Mouse (Mus musculus) hindbrain, embryonic 13.5 days (tissue): ENCODE measurements around the gene Cdk2. TPM values are rescaled to one million over a fixed set of nuclear protein-coding genes. Genes with fewer than 3 reads are reported as not detected.
"Not testable (repeated sequence)": the region's sequence is repeated elsewhere in the genome, so short reads cannot be mapped to it uniquely, and the experiment has no call there.

Experiments used
- ATAC-seq: fragments of 200-750 bp; cut with Nextera tagmentation; 2 replicates; pipeline ENCODE4 v1.8.0; 2017; ENCODE audit warnings: moderate TSS enrichment; ENCODE audit not compliant: low FRiP score
- H3K27ac ChIP-seq: fragments of 300-500 bp; sonication (generic); 2 replicates; pipeline ENCODE4 v1.5.1; 2015; ENCODE audit warnings: inconsistent platforms, mild to moderate bottlenecking, moderate library complexity
- H3K27me3 ChIP-seq: fragments of 300-500 bp; sonication (generic); 2 replicates; pipeline ENCODE4 v1.6.1; 2015; ENCODE audit warnings: mild to moderate bottlenecking, inconsistent platforms
- H3K36me3 ChIP-seq: fragments of 300-500 bp; sonication (generic); 2 replicates; pipeline ENCODE4 v1.6.1; 2015; ENCODE audit warnings: mild to moderate bottlenecking, inconsistent platforms
- H3K4me1 ChIP-seq: fragments of 300-500 bp; sonication (generic); replicated peaks from 2 replicates; pipeline ENCODE4 v1.6.1; 2015; ENCODE audit warnings: inconsistent platforms
- H3K4me2 ChIP-seq: fragments of 300-500 bp; sonication (generic); 2 replicates; pipeline ENCODE4 v1.6.1; 2015; ENCODE audit warnings: inconsistent platforms, mild to moderate bottlenecking, moderate library complexity
- H3K4me3 ChIP-seq: fragments of 300-500 bp; sonication (generic); 2 replicates; pipeline ENCODE4 v1.5.1; 2015; ENCODE audit warnings: mild to moderate bottlenecking, inconsistent platforms
- H3K9ac ChIP-seq: fragments of 300-500 bp; sonication (generic); 2 replicates; pipeline ENCODE4 v1.6.1; 2015; ENCODE audit warnings: mild to moderate bottlenecking, inconsistent platforms
- H3K9me3 ChIP-seq: fragments of 300-500 bp; sonication (generic); 2 replicates; pipeline ENCODE4 v1.6.1; 2016; ENCODE audit warnings: inconsistent platforms
- WGBS: fragments of 180-500 bp; shearing (Covaris S2); methylation state at CpG from one replicate; pipeline ENCODE4 v1.1.7; 2015; 5-methylcytosine and 5-hydroxymethylcytosine counted together
- polyA plus RNA-seq: library from polyadenylated mRNA; unstranded; fragments of >200 nt; fragmentation: Nextera tagmentation; extraction: Ambion mirVana; gene quantifications from 2 replicates; pipeline ENCODE4 v1.2.1, GENCODE M21; 2015

Gene Cdk2
- polyA plus RNA-seq, 1 experiment from 2014 or later = 26.0 TPM

DNA sequence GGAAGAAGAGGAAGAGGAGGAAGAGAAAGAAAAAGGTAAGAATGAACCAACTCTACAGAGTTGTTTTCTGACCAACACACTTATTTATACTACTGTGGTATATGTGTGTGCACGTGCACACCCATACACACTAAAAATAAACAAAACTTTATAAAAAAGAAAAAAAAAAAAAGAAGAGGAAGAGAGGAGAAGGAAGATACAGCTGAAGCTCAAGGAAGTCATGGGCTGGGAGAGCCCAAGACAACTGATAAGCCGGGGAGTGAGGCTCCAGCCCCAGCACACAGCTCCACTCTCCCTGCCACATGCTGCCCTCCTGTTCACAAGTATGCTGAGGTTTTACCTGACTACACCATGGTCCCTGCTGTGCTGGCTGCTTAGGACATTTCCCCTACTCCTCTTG lies 35.5 kb upstream of the Cdk2 start:
- Histone ChIP-seq H3K4me1 (peaks cover 29% of the 10 kb centered on the region), H3K4me3 (no peak overlapping the region), H3K27ac (no peak overlapping the region), H3K36me3 (no peaks in the 10 kb centered on the region), H3K9ac (no peak overlapping the region), H3K4me2 (no peak overlapping the region), H3K9me3 (no peaks in the 10 kb centered on the region), H3K27me3 (peaks cover 49% of the 10 kb centered on the region)
- 77% methylated on average over 2 of the region's 2 CpGs for WGBS
- ATAC-seq = no peak

DNA sequence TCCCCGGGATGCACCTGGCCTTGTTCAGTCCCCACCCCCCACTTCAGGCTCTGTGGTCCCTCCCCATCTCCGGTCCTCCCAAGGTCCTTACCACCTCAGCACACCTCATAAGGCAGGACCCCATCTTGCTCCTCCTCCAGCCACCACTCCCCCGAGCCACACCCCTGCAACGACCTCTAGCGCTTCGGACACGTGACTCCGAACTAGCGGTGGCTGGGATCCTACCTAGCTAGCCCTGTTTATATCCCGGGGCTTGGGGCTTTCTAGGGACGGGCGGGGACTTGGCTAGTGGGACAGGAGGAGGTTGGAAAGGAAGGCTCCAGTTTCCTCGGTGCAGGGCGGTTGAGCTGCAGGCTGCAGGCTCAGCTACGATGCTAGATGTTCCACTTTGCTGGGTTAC lies 32.6 kb upstream of the Cdk2 start:
- 0 out of 2 replicates have a peak, but pooled peaks have one; percentile 32 for ATAC-seq
- Histone ChIP-seq H3K27me3 (peaks cover 20% of the 10 kb centered on the region), H3K36me3 (no peaks in the 10 kb centered on the region), H3K27ac (no peak overlapping the region), H3K4me2 (peak overlapping the region; percentile 45), H3K9ac (0 out of 2 replicates have a peak overlapping the region, but pooled peaks have one; percentile 24), H3K4me1 (peaks cover 5% of the 10 kb centered on the region; the same call in 1 of the 2 replicates), H3K9me3 (no peaks in the 10 kb centered on the region), H3K4me3 (no peak overlapping the region; the same call in 1 of the 2 replicates)
- 6% methylated on average over 15 of the region's 15 CpGs for WGBS

DNA sequence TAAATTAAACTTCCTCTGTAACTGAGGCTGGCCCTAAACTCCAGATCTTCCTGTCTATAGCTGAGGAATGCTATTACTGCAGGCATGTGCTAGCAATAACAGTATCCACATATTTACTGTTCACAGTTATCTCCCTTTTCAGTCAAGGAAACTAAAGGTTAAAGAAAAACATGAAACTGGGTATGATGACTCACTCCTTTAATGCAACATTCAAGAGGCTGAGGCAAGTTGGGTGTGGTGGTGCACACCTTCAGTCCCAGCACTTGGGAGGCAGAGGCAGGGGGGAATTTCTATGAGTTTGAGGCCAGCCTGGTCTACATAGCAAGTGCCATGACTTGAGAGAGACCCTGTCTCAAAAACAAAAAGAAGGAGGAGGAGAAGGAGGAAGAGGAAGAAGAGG lies 27.2 kb upstream of the Cdk2 start:
- H3K4me2 ChIP-seq = no peak overlapping the region
- no peaks in the 10 kb centered on the region for H3K27me3 ChIP-seq
- ATAC-seq = no peak
- no peaks in the 10 kb centered on the region for H3K4me1 ChIP-seq
- H3K36me3 ChIP-seq = no peaks in the 10 kb centered on the region; the same call in 1 of the 2 replicates
- no peaks in the 10 kb centered on the region for H3K9me3 ChIP-seq
- no peak overlapping the region for H3K4me3 ChIP-seq
- H3K27ac ChIP-seq = no peak overlapping the region
- no peak overlapping the region for H3K9ac ChIP-seq

DNA sequence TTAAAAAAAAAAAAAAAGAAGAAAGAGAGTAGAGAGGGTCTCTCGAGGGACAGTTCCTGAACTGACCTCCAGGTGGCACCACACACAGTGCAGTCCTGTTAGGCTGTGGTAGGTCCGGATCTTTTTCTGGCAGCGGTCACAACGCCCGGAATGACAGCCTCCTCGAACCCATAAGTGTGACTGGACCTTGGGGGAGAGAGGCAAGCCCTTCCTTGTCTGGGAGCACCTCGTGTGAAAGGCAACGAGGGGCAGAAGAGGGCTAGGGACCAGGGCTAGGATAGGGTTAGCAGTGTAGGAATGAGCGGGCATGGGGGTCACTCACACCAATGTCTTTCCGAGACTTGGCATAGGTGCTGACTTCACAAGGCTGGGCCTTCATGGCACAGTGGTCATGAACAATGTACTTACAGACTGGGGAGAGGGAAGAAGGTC lies 26.2 kb upstream of the Cdk2 start:
- Histone ChIP-seq H3K36me3 (no peaks in the 10 kb centered on the region; the same call in 1 of the 2 replicates), H3K4me3 (no peak overlapping the region), H3K4me1 (no peaks in the 10 kb centered on the region), H3K4me2 (no peak overlapping the region), H3K27ac (no peak overlapping the region), H3K27me3 (no peaks in the 10 kb centered on the region), H3K9ac (no peak overlapping the region), H3K9me3 (no peaks in the 10 kb centered on the region)
- WGBS = 25% methylated on average over 10 of the region's 10 CpGs
- ATAC-seq = no peak

DNA sequence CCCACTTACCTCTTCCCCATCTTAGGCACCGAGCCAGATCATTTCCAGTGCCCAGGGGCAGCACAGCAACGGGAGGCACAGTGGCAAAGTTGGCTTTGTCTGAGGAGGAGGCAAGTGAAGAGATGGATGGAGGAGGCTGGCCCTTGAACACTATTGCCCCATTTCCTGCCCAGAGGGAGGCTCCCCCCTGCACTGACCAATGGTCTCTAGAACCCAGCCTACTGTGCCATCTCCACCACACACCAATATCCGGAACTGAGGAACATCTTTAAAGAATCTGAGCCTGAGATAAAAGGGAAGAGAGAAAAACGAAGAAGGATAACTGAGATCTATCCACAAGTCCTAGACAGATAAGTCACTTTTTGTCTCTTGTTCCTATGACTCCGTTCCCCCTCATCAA lies 23.2 kb upstream of the Cdk2 start:
- H3K27ac ChIP-seq = no peak overlapping the region
- no peak overlapping the region for H3K4me2 ChIP-seq
- H3K36me3 ChIP-seq = no peaks in the 10 kb centered on the region; the same call in 1 of the 2 replicates
- ATAC-seq = no peak
- WGBS = 83% methylated on average over 5 of the region's 5 CpGs
- H3K4me1 ChIP-seq = no peaks in the 10 kb centered on the region
- no peak overlapping the region for H3K4me3 ChIP-seq
- no peaks in the 10 kb centered on the region for H3K27me3 ChIP-seq
- no peaks in the 10 kb centered on the region for H3K9me3 ChIP-seq
- H3K9ac ChIP-seq = no peak overlapping the region

DNA sequence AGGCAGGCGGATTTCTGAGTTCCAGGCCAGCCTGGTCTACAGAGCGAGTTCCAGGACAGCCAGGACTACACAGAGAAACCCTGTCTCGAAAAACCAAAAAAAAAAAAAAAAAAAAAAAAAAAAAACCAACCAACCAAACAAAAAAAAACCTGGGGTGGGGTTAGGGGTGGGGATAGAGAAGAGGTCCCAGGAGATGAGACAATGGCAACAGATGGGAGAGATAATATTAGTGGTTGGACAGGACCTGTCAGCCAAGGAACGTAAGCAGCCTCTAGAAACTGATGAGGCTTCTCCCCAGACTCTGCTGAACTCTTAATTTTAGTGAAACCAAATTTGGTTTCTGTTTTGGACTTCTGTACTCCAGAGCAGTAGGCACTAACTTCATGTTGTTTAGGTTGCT lies 20.6 kb upstream of the Cdk2 start:
- not testable (repeated sequence) for ATAC-seq, H3K4me1 ChIP-seq, H3K4me2 ChIP-seq, H3K27ac ChIP-seq, H3K27me3 ChIP-seq, H3K4me3 ChIP-seq, H3K9ac ChIP-seq, H3K36me3 ChIP-seq, H3K9me3 ChIP-seq
- 96% methylated on average over 3 of the region's 4 CpGs for WGBS

DNA sequence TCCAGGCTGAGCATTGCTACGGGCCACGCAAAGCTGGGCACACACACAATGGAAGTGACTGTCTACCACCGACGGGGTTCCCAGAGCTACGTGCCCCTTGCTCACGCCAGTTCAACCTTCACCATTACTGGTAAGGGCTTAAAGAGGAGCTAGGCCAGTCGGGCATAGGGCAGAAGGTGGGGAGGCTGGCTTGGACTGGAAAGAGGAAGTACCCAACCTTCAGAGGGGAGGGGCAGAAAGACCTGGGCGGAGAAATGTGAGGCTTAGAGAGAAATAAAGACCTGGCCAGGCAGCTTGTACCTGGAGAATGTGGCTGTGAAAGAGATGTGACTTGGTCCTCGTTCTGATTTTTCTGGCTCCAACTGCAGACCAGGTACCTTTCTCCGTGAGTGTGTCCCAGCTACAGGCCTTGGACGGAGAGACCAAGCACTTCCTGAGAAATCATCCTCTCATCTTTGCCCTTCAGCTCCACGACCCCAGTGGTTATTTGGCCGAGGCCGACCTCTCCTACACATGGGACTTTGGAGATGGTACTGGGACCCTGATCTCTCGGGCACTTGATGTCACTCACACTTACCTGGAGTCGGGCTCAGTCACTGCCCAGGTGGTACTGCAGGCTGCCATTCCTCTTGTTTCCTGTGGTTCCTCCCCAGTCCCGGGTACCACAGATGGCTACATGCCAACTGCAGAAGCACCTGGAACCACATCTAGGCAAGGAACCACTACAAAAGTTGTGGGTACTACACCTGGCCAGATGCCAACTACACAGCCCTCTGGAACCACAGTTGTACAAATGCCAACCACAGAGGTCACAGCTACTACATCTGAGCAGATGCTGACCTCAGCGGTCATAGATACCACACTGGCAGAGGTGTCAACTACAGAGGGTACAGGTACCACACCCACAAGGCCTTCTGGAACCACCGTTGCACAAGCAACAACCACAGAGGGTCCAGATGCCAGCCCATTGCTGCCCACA lies 11.0 kb upstream of the Cdk2 start:
- H3K4me2 ChIP-seq = no peak overlapping the region
- no peak overlapping the region for H3K27ac ChIP-seq
- H3K9me3 ChIP-seq = no peaks in the 10 kb centered on the region
- no peak for ATAC-seq
- no peaks in the 10 kb centered on the region; the same call in 1 of the 2 replicates for H3K27me3 ChIP-seq
- no peaks in the 10 kb centered on the region for H3K36me3 ChIP-seq
- 88% methylated on average over 19 of the region's 19 CpGs for WGBS
- H3K4me3 ChIP-seq = no peak overlapping the region
- no peak overlapping the region for H3K9ac ChIP-seq
- no peaks in the 10 kb centered on the region for H3K4me1 ChIP-seq

DNA sequence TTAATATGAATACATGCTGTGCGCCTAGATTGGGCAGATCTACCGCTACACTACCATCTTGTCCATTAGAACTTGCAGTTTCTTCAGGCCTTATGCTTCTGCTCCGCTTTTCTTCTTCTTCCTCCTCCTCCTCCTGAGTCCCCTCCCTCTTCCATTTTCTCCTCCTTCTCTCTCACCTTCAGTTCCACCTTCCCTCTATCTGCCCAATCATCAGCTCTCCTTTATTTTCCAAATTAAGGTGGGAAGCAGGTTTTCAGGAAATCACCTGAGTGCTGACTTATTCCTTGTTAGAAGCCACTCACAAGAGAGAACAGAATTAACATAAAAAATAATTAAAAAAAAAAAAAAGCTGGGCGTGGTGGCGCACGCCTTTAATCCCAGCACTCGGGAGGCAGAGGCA lies 6.5 kb upstream of the Cdk2 start:
- H3K4me1 ChIP-seq, H3K27ac ChIP-seq, H3K4me2 ChIP-seq, H3K36me3 ChIP-seq, ATAC-seq, H3K9me3 ChIP-seq, H3K9ac ChIP-seq, H3K4me3 ChIP-seq, H3K27me3 ChIP-seq: not testable (repeated sequence)
- WGBS = 99% methylated on average over 7 of the region's 7 CpGs

DNA sequence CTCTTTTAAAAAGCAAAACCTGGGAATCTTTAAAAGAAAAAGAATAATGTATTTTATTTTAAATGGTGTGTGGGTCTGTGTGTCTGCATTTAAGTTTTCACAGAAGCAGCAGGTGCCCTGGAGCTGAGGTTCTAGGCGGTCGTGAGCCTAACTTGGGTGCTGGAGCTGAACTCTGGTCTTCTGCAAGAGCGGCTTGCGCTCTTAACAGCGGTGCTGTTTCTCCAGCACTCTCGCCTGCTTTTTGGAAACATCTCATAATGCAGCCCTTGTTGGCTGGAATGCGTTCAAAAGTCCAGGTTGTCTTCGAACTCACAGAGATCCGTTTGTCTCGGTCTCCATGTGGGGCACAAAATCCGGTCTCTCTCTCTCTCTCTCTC lies 474 bp upstream of the Cdk2 start:
- Histone ChIP-seq H3K27ac (no peak overlapping the region), H3K27me3 (no peaks in the 10 kb centered on the region), H3K4me3 (peak overlapping the region; percentile 66), H3K9me3 (no peaks in the 10 kb centered on the region), H3K4me2 (peak overlapping the region; percentile 87), H3K9ac (peak overlapping the region; percentile 63; the same call in 1 of the 2 replicates), H3K4me1 (peaks cover 13% of the 10 kb centered on the region), H3K36me3 (0 out of 2 replicates have a peak, but pooled peaks cover 5% of the 10 kb centered on the region)
- ATAC-seq = 0 out of 2 replicates have a peak, but pooled peaks have one; percentile 27
- WGBS = 8% methylated on average over 11 of the region's 11 CpGs

DNA sequence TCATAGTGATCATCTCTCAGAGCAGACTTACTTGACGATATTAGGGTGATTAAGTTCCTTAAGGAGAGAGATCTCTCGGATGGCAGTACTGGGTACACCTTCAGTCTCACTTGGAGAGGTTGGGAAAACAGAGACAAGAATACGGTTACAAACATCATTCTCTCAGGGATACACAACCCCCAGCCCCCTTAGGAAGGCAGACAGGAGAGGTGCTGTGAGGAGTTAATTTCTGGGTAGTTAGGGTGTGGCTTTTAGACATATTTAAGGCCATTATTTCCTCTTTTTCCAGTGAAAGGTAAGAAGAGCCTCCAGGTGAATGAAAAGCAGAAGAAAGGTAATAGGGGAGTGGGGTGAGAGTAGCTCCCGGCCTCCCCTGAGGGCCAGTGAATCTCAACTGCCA lies 936 bp downstream of the Cdk2 start, which contains the start of gene Pmel:
TSS of gene Pmel (plus strand) at position 301 of the 400 bp plus-strand sequence.
- no peaks in the 10 kb centered on the region for H3K9me3 ChIP-seq
- peak within 1 kb of the TSS; percentile 66 for H3K4me3 ChIP-seq
- H3K9ac ChIP-seq = peak within 1 kb of the TSS; percentile 63
- peak within 1 kb of the TSS; percentile 82 for H3K27ac ChIP-seq
- H3K4me1 ChIP-seq = peaks cover 13% of the 10 kb centered on the region
- peak within 1 kb of the TSS; percentile 87 for H3K4me2 ChIP-seq
- no peak for ATAC-seq
- 23% methylated on average over 4 of the region's 4 CpGs for WGBS
- H3K36me3 ChIP-seq = peaks cover 7% of the 10 kb centered on the region; the same call in 1 of the 2 replicates
- no peaks in the 10 kb centered on the region for H3K27me3 ChIP-seq

DNA sequence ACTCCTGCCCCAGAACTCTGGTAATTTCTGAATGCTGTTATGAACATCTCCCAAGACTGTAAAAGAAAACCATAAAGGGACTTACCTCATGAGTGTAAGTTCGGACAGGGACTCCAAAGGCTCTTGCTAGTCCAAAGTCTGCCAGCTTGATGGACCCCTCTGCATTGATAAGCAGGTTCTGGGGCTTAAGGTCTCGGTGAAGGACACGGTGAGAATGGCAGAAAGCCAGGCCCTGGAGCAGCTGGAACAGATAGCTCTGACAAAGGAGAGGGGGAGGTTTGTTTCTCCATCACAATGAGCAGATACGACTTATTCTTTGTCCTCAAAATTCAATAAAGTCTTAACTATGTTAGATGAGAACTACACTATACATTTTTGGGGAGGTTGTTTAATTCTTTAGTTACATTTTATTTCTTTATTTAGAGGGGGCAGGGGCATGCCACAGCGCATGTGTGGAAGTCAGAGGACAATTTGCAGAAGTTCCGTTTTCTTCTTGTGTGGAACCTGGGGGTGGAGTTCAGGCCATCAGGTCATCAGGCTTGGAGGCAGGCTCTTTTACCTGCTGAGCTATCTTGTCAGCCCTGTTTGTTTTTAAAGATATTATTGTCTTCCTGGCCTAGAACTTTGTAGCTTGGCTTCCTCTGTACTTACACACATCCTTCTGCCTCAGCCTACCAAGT lies 2.4 kb downstream of the Cdk2 start:
- no peak overlapping the region for H3K4me2 ChIP-seq
- no peak overlapping the region for H3K27ac ChIP-seq
- H3K4me3 ChIP-seq = no peak overlapping the region
- H3K4me1 ChIP-seq = peaks cover 13% of the 10 kb centered on the region
- no peaks in the 10 kb centered on the region for H3K9me3 ChIP-seq
- 81% methylated on average over 6 of the region's 6 CpGs for WGBS
- no peaks in the 10 kb centered on the region for H3K27me3 ChIP-seq
- H3K9ac ChIP-seq = no peak overlapping the region
- H3K36me3 ChIP-seq = peaks cover 8% of the 10 kb centered on the region; the same call in 1 of the 2 replicates
- no peak for ATAC-seq

DNA sequence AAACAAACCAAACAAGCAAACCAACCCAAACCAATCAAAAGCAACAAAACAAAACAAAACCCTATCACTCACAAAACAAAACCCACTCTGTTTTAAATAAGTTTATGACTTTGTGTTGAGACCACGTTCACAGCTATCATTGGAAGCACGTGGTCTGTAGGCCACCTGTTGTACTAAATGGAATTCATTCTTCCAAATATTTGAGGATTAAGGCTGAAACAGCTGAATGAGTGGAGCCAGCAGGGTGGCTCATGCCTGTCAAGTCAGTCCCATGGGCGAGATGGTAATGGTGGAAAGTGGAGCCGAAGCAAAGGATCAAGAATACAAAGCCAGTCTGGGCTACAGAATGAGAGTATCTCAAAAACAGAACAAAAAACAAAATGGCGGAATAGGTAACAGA lies 4.1 kb downstream of the Cdk2 start:
- Histone ChIP-seq H3K9ac (no peak overlapping the region), H3K36me3 (peaks cover 8% of the 10 kb centered on the region; the same call in 1 of the 2 replicates), H3K4me2 (no peak overlapping the region), H3K4me1 (peaks cover 13% of the 10 kb centered on the region), H3K27me3 (no peaks in the 10 kb centered on the region), H3K9me3 (no peaks in the 10 kb centered on the region), H3K27ac (no peak overlapping the region), H3K4me3 (no peak overlapping the region)
- 97% methylated on average over 5 of the region's 5 CpGs for WGBS
- no peak for ATAC-seq
